9 mouse cellular contexts compared by ENCODE assay signal in genomic region chr9:62541182-62541581, GRCm38 (mm10). TPM values are rescaled to one million over a fixed set of nuclear protein-coding genes. Genes with fewer than 3 reads are reported as not detected.
A peak's percentile ranks its signal among the peaks of the same experiment; 100 is the strongest.
DNase-seq lines count a peak whose midpoint lies in the region; ATAC-seq and TF ChIP-seq lines count a peak whose summit lies in the region.
"Had no signal": no experiment of that assay in that cellular context is flagged by ENCODE, and none has a peak within 500 bp of the region (broad histone marks: within the 10 kb centered on the region; RNA-seq: fewer than 3 reads in every experiment).

No protein-coding gene starts in this region.

- intact Hi-C loops in gastrocnemius, postnatal 14 days (cut with DNase I; ENCODE audit: low total_unique reads): no loop called here

- ATAC-seq in neural tube, embryonic 13.5 days (ENCODE audit: low read depth): peak; percentile 4; the same call in 1 of the 2 replicates
- ATAC-seq in kidney, embryonic 15.5 days (replicated peaks; ENCODE audit: low FRiP score): no peak

- H3K9ac ChIP-seq in neural tube, embryonic 13.5 days: no peak overlapping the region
- no peak overlapping the region for H3K9ac ChIP-seq in kidney, embryonic 15.5 days
- H3K9ac ChIP-seq: stomach, embryonic 15.5 days had no signal

- peak in 1 of 2 experiments; percentile 62 for DNase-seq in layer of hippocampus, adult 2 months (ENCODE audit: low spot score in 2 of 2)
- DNase-seq in layer of hippocampus, adult 11-12 months (ENCODE audit: low spot score): no peak
- peak; percentile 88 for DNase-seq in brain, embryonic 14.5 days (ENCODE audit: low read depth)
- peak; percentile 82 for DNase-seq in gastrocnemius, postnatal 14 days
- no peak for DNase-seq in spleen, postnatal 36 days (ENCODE audit: low spot score in 2 of 2)
- DNase-seq in layer of hippocampus, adult 9-10 months (ENCODE audit: low spot score): no peak

- TF ChIP-seq POLR2A in brain, embryonic 14.5 days (IDR thresholded peaks at IDR 0.05; ENCODE audit: borderline replicate concordance, extremely low read depth, insufficient read depth, insufficient read length, poor library complexity, severe bottlenecking): no peak

- H3K36me3 ChIP-seq in neural tube, embryonic 13.5 days: no peaks in the 10 kb centered on the region
- H3K36me3 ChIP-seq in kidney, embryonic 15.5 days: no peaks in the 10 kb centered on the region
- H3K36me3 ChIP-seq: stomach, embryonic 15.5 days had no signal

- no peak overlapping the region for H3K4me2 ChIP-seq in neural tube, embryonic 13.5 days
- H3K4me2 ChIP-seq in kidney, embryonic 15.5 days: no peak overlapping the region
- H3K4me2 ChIP-seq: stomach, embryonic 15.5 days had no signal

- H3K4me1 ChIP-seq in neural tube, embryonic 13.5 days (replicated peaks): peaks cover 77% of the 10 kb centered on the region
- peaks cover 16% of the 10 kb centered on the region for H3K4me1 ChIP-seq in kidney, embryonic 15.5 days

- no peak for TF ChIP-seq CTCF in layer of hippocampus, adult 2 months (conservative IDR thresholded peaks at IDR 0.05)
- TF ChIP-seq CTCF in brain, embryonic 14.5 days (IDR thresholded peaks at IDR 0.05; ENCODE audit: borderline replicate concordance, extremely low read depth, insufficient read depth, insufficient read length): no peak

- no peak overlapping the region for H3K4me3 ChIP-seq in layer of hippocampus, adult 2 months
- no peak overlapping the region for H3K4me3 ChIP-seq in neural tube, embryonic 13.5 days
- H3K4me3 ChIP-seq in kidney, embryonic 15.5 days (replicated peaks): no peak overlapping the region
- H3K4me3 ChIP-seq: stomach, embryonic 15.5 days had no signal

- 33% methylated on average over 8 of the region's 8 CpGs for WGBS in neural tube, embryonic 13.5 days
- 54% methylated on average over 8 of the region's 8 CpGs for whole genome bisulfite sequencing in kidney, embryonic 15.5 days

- no peaks in the 10 kb centered on the region for H3K27me3 ChIP-seq in neural tube, embryonic 13.5 days
- peaks cover 8% of the 10 kb centered on the region; the same call in 1 of the 2 replicates for H3K27me3 ChIP-seq in kidney, embryonic 15.5 days
- H3K27me3 ChIP-seq: stomach, embryonic 15.5 days had no signal

- no peaks in the 10 kb centered on the region for H3K9me3 ChIP-seq in neural tube, embryonic 13.5 days
- no peaks in the 10 kb centered on the region for H3K9me3 ChIP-seq in kidney, embryonic 15.5 days (replicated peaks)
- H3K9me3 ChIP-seq: stomach, embryonic 15.5 days had no signal

- H3K27ac ChIP-seq in layer of hippocampus, adult 2 months: peak overlapping the region; percentile 98
- H3K27ac ChIP-seq in neural tube, embryonic 13.5 days (replicated peaks): peak overlapping the region; percentile 77
- no peak overlapping the region for H3K27ac ChIP-seq in kidney, embryonic 15.5 days

RNA-seq across cellular contexts. Expression of gene Coro2b, which starts 4.3 kb away (rescaled TPM):
- total RNA-seq in layer of hippocampus, adult 2 months (2021): 100 to 1,000 TPM; 226 to 243 TPM
- 67.4 and 92.7 TPM in 2 replicates for polyA plus RNA-seq in brain, embryonic 14.5 days (2012; rRNA removed)
- total RNA-seq in gastrocnemius, postnatal 14 days (2021): 10 to 100 TPM in 1 of 2 experiments, 1 to 10 TPM in 1; 8.2 to 11.4 TPM
- 41.5 and 43.8 TPM in 2 replicates for polyA plus RNA-seq in neural tube, embryonic 13.5 days (2015; fragmentation: Nextera tagmentation; extraction: Ambion mirVana)
- 16.8 and 19.1 TPM in 2 replicates for polyA plus RNA-seq in kidney, embryonic 15.5 days (2015; fragmentation: Nextera tagmentation; extraction: Ambion mirVana)

Comparison
In these comparisons a context has a peak if more than half of its experiments do, and no peak if none do; other contexts are left out.
1. DNase-seq: peak in brain, embryonic 14.5 days (single experiment) and gastrocnemius, postnatal 14 days (single experiment); none in layer of hippocampus, adult 11-12 months (single experiment), spleen, postnatal 36 days (0 of 2) and layer of hippocampus, adult 9-10 months (single experiment).